Mouse (Mus musculus) hindbrain, embryonic 11.5 days (tissue): ENCODE measurements around the gene Ocln. TPM values are rescaled to one million over a fixed set of nuclear protein-coding genes. Genes with fewer than 3 reads are reported as not detected.
A peak's percentile ranks its signal among the peaks of the same experiment; 100 is the strongest.
"Not testable (repeated sequence)": the region's sequence is repeated elsewhere in the genome, so short reads cannot be mapped to it uniquely, and the experiment has no call there.

Experiments
- ATAC-seq: fragments of 200-750 bp; cut with Nextera tagmentation; 2 replicates; pipeline ENCODE4 v1.8.0; 2017; ENCODE audit warnings: mild to moderate bottlenecking, moderate TSS enrichment, moderate library complexity; ENCODE audit not compliant: low FRiP score
- DNase-seq: peaks from one replicate; pipeline ENCODE4 v3.0.0-alpha.2; 2015; ENCODE audit warnings: low spot score
- H3K27ac ChIP-seq: fragments of 300-500 bp; sonication (generic); 2 replicates; pipeline ENCODE4 v1.5.1; 2014; ENCODE audit warnings: mild to moderate bottlenecking, low read depth, low read length
- H3K27me3 ChIP-seq: fragments of 300-500 bp; sonication (generic); 2 replicates; pipeline ENCODE4 v1.6.1; 2014; ENCODE audit warnings: mild to moderate bottlenecking, low read length, moderate library complexity, mixed read lengths; ENCODE audit not compliant: control insufficient read depth, insufficient read depth
- H3K36me3 ChIP-seq: fragments of 300-500 bp; sonication (generic); 2 replicates; pipeline ENCODE4 v1.6.1; 2014; ENCODE audit warnings: mild to moderate bottlenecking, low read length, moderate library complexity, mixed read lengths; ENCODE audit not compliant: control insufficient read depth, insufficient read depth
- H3K4me1 ChIP-seq: fragments of 300-500 bp; sonication (generic); replicated peaks from 2 replicates; pipeline ENCODE4 v1.6.1; 2014; ENCODE audit warnings: low read length, mixed read lengths; ENCODE audit not compliant: control insufficient read depth, insufficient read depth
- H3K4me2 ChIP-seq: fragments of 300-500 bp; sonication (generic); replicated peaks from 2 replicates; pipeline ENCODE4 v1.6.1; 2014; ENCODE audit warnings: mild to moderate bottlenecking, low read depth, low read length
- H3K4me3 ChIP-seq: fragments of 300-500 bp; sonication (generic); 2 replicates; pipeline ENCODE4 v1.5.1; 2014; ENCODE audit warnings: low read depth, low read length
- H3K9ac ChIP-seq: fragments of 300-500 bp; sonication (generic); 2 replicates; pipeline ENCODE4 v1.6.1; 2014; ENCODE audit warnings: low read depth, low read length
- H3K9me3 ChIP-seq: fragments of 300-500 bp; sonication (generic); 2 replicates; pipeline ENCODE4 v1.6.1; 2016; ENCODE audit warnings: low read length; ENCODE audit not compliant: control insufficient read depth
- WGBS: fragments of 180-500 bp; shearing (Covaris S2); extraction: QIAGEN DNeasy Blood & Tissue Kit; methylation state at CpG from one replicate; pipeline ENCODE4 v1.1.7; 2014; 5-methylcytosine and 5-hydroxymethylcytosine counted together
- polyA plus RNA-seq: library from polyadenylated mRNA; unstranded; fragments of >200 nt; fragmentation: Nextera tagmentation; extraction: Ambion mirVana; gene quantifications from 2 replicates; pipeline ENCODE4 v1.2.1, GENCODE M21; 2014

Ocln gene
- polyA plus RNA-seq, 1 experiment from 2014 or later = 5.8 TPM

- no peak overlapping the region for H3K27ac ChIP-seq
- no peak overlapping the region for H3K9ac ChIP-seq
- no peaks in the 10 kb centered on the region for H3K27me3 ChIP-seq
- no peaks in the 10 kb centered on the region for H3K36me3 ChIP-seq
- DNase-seq (no peak), ATAC-seq (no peak)
- WGBS = 94% methylated on average over 6 of the region's 6 CpGs
- H3K9me3 ChIP-seq = no peaks in the 10 kb centered on the region
- no peak overlapping the region for H3K4me2 ChIP-seq
- no peaks in the 10 kb centered on the region for H3K4me1 ChIP-seq
- no peak overlapping the region for H3K4me3 ChIP-seq
Observed at GRCm38 (mm10) chr13:100517652-100518153, 34.8 kb downstream of the Ocln start.

- Histone ChIP-seq H3K27ac (0 out of 2 replicates have a peak overlapping the region, but pooled peaks have one; percentile 13), H3K4me1 (no peaks in the 10 kb centered on the region), H3K4me3 (no peak overlapping the region), H3K36me3 (no peaks in the 10 kb centered on the region), H3K9me3 (no peaks in the 10 kb centered on the region), H3K9ac (no peak overlapping the region), H3K27me3 (no peaks in the 10 kb centered on the region), H3K4me2 (no peak overlapping the region)
- peak; percentile 9 for DNase-seq
- WGBS = 54% methylated on average over 12 of the region's 12 CpGs
- ATAC-seq = no peak
Observed at GRCm38 (mm10) chr13:100516213-100517105, 36.1 kb downstream of the Ocln start.

GRCm38 (mm10) chr13:100512792-100513191, 39.7 kb downstream of the Ocln start:
- Histone ChIP-seq H3K4me2 (no peak overlapping the region), H3K27ac (no peak overlapping the region), H3K9ac (no peak overlapping the region), H3K27me3 (no peaks in the 10 kb centered on the region), H3K9me3 (no peaks in the 10 kb centered on the region), H3K36me3 (no peaks in the 10 kb centered on the region), H3K4me1 (no peaks in the 10 kb centered on the region), H3K4me3 (no peak overlapping the region)
- ATAC-seq (no peak), DNase-seq (no peak)
- WGBS = 96% methylated on average over 2 of the region's 2 CpGs

GRCm38 (mm10) chr13:100511860-100512364, 40.6 kb downstream of the Ocln start:
- no peaks in the 10 kb centered on the region for H3K9me3 ChIP-seq
- no peak overlapping the region for H3K9ac ChIP-seq
- no peaks in the 10 kb centered on the region for H3K4me1 ChIP-seq
- DNase-seq = no peak
- no peaks in the 10 kb centered on the region for H3K27me3 ChIP-seq
- WGBS = 87% methylated on average over 4 of the region's 4 CpGs
- no peak overlapping the region for H3K27ac ChIP-seq
- H3K4me2 ChIP-seq = no peak overlapping the region
- H3K36me3 ChIP-seq = no peaks in the 10 kb centered on the region
- no peak for ATAC-seq
- no peak overlapping the region for H3K4me3 ChIP-seq

GRCm38 (mm10) chr13:100511146-100511859, 41.2 kb downstream of the Ocln start:
- H3K4me2 ChIP-seq = no peak overlapping the region
- H3K4me3 ChIP-seq = no peak overlapping the region
- no peaks in the 10 kb centered on the region for H3K9me3 ChIP-seq
- no peak for DNase-seq
- H3K9ac ChIP-seq = no peak overlapping the region
- no peaks in the 10 kb centered on the region for H3K36me3 ChIP-seq
- WGBS = 79% methylated on average over 7 of the region's 7 CpGs
- no peak overlapping the region for H3K27ac ChIP-seq
- ATAC-seq = no peak
- no peaks in the 10 kb centered on the region for H3K4me1 ChIP-seq
- no peaks in the 10 kb centered on the region for H3K27me3 ChIP-seq

GRCm38 (mm10) chr13:100499625-100500024, 52.9 kb downstream of the Ocln start:
- H3K4me2 ChIP-seq, H3K4me3 ChIP-seq: not testable (repeated sequence)

GRCm38 (mm10) chr13:100495337-100495736, 57.2 kb downstream of the Ocln start:
- no peak for ATAC-seq
- no peaks in the 10 kb centered on the region for H3K36me3 ChIP-seq
- no peak overlapping the region for H3K9ac ChIP-seq
- no peak overlapping the region for H3K27ac ChIP-seq
- H3K4me3 ChIP-seq = no peak overlapping the region
- no peak for DNase-seq
- H3K27me3 ChIP-seq = no peaks in the 10 kb centered on the region
- no peaks in the 10 kb centered on the region for H3K4me1 ChIP-seq
- no peak overlapping the region for H3K4me2 ChIP-seq
- H3K9me3 ChIP-seq = no peaks in the 10 kb centered on the region
- 84% methylated on average over 4 of the region's 4 CpGs for WGBS

More at GRCm38 (mm10) chr13:100499625-100500024, 52.9 kb downstream of the Ocln start:
- not testable (repeated sequence) for H3K4me1 ChIP-seq, DNase-seq, H3K27ac ChIP-seq, H3K27me3 ChIP-seq, ATAC-seq, H3K36me3 ChIP-seq, H3K9ac ChIP-seq, H3K9me3 ChIP-seq

GRCm38 (mm10) chr13:100494370-100494769, 58.1 kb downstream of the Ocln start:
- H3K27me3 ChIP-seq, H3K4me1 ChIP-seq, H3K36me3 ChIP-seq, H3K9ac ChIP-seq, H3K9me3 ChIP-seq, DNase-seq, H3K4me2 ChIP-seq, H3K4me3 ChIP-seq, ATAC-seq, H3K27ac ChIP-seq: not testable (repeated sequence)
- WGBS = 63% methylated on average over 8 of the region's 8 CpGs
